Mouse (Mus musculus): ENCODE data around the gene Crhr2.

DNA sequence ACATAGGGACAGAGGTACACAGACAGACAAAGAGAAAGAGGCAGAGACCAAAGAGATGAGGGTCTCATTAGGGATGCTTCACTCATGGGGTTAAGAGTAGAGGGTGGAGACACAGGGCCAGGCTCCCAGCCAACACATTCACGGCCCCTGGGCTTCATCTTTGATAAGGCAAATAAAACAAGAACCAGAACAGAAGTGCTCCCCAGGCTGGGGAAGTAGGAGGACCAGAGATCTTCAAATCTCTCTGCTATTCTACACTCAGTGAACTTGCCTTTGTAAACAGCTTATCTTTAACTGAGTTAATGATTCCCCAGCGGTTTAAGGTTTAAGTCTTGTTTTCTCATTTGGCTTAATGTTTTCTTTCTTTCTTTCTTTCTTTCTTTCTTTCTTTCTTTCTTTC lies 42.6 kb upstream of the Crhr2 start:
- TF ChIP-seq CTCF (IDR thresholded peaks at IDR 0.05; ENCODE audit: control insufficient read depth, insufficient read depth, insufficient read length) = no peak
- TF ChIP-seq MAX (IDR thresholded peaks at IDR 0.05) = no peak
- TF ChIP-seq USF1 (IDR thresholded peaks at IDR 0.05; ENCODE audit: low read depth) = no peak
- no peak for TF ChIP-seq MYOD1 (IDR thresholded peaks at IDR 0.05; ENCODE audit: control insufficient read depth, insufficient read length, low read depth)
- TF ChIP-seq MYOG (IDR thresholded peaks at IDR 0.05; ENCODE audit: control insufficient read depth, extremely low read depth, insufficient read length) = no peak
- TF ChIP-seq CEBPB (IDR thresholded peaks at IDR 0.05; ENCODE audit: low read depth) = no peak
